Mouse (Mus musculus) frontal cortex, postnatal 36 days (tissue): ENCODE data around the gene Lamtor3.
"Not testable (repeated sequence)": the region's sequence is repeated elsewhere in the genome, so short reads cannot be mapped to it uniquely, and the experiment has no call there.

Experiments used
- DNase-seq, 2 experiments: peaks; one replicate each; pipeline ENCODE4 v3.0.0; 2022; ENCODE audit warnings: low spot score in 2 of 2

The Lamtor3 gene

GRCm38 (mm10) chr3:137963508-137963907 is 45.2 kb downstream of the Lamtor3 start:
- no peak for DNase-seq

- DNase-seq: not testable (repeated sequence)
Observed at GRCm38 (mm10) chr3:137964014-137964413, 45.7 kb downstream of the Lamtor3 start.

GRCm38 (mm10) chr3:137968105-137968819 is 50.0 kb downstream of the Lamtor3 start:
- no peak for DNase-seq

GRCm38 (mm10) chr3:137968820-137969486 is 50.6 kb downstream of the Lamtor3 start:
- DNase-seq: no peak

GRCm38 (mm10) chr3:137969951-137970350 is 51.6 kb downstream of the Lamtor3 start:
- DNase-seq: no peak

GRCm38 (mm10) chr3:137972224-137972623 is 53.9 kb downstream of the Lamtor3 start:
- no peak for DNase-seq

GRCm38 (mm10) chr3:137972989-137973388 is 54.7 kb downstream of the Lamtor3 start:
- no peak for DNase-seq

GRCm38 (mm10) chr3:137974306-137974705 is 56.0 kb downstream of the Lamtor3 start:
- DNase-seq: no peak

- no peak for DNase-seq
Observed at GRCm38 (mm10) chr3:137975435-137975834, 57.1 kb downstream of the Lamtor3 start.

- DNase-seq: no peak
Observed at GRCm38 (mm10) chr3:137975856-137976423, 57.6 kb downstream of the Lamtor3 start.

- DNase-seq: no peak
Observed at GRCm38 (mm10) chr3:137976943-137977628, 58.8 kb downstream of the Lamtor3 start.

GRCm38 (mm10) chr3:137977629-137978041 is 59.3 kb downstream of the Lamtor3 start:
- peak in 1 of 2 experiments; percentile 25 for DNase-seq

GRCm38 (mm10) chr3:137978233-137978632 is 59.9 kb downstream of the Lamtor3 start:
- no peak for DNase-seq
